Mouse (Mus musculus) MN1 (cell line): Measurements from ENCODE around the gene Tomm20l.
"Not testable (repeated sequence)": the region's sequence is repeated elsewhere in the genome, so short reads cannot be mapped to it uniquely, and the experiment has no call there.

Experiments used
- DNase-seq: peaks from one replicate; pipeline ENCODE4 v3.0.0-alpha.2; 2016; ENCODE audit warnings: low spot score

Gene Tomm20l

GRCm38 (mm10) chr12:71111331-71111730 is at the start of gene Tomm20l:
Tomm20l (plus strand) TSS chr12:71111428.
- DNase-seq: no peak

- no peak for DNase-seq
Observed at GRCm38 (mm10) chr12:71069846-71070245, 41.4 kb upstream of the Tomm20l start.

GRCm38 (mm10) chr12:71072048-71072447 is 39.2 kb upstream of the Tomm20l start:
- DNase-seq: no peak

GRCm38 (mm10) chr12:71073113-71073730 is 38.0 kb upstream of the Tomm20l start:
- DNase-seq: peak; percentile 21

- no peak for DNase-seq
Observed at GRCm38 (mm10) chr12:71086331-71086730, 24.9 kb upstream of the Tomm20l start.

GRCm38 (mm10) chr12:71104275-71104674 is 7.0 kb upstream of the Tomm20l start:
- not testable (repeated sequence) for DNase-seq

- no peak for DNase-seq
Observed at GRCm38 (mm10) chr12:71107216-71107771, 3.9 kb upstream of the Tomm20l start.

- no peak for DNase-seq
Observed at GRCm38 (mm10) chr12:71113074-71113473, 1.8 kb downstream of the Tomm20l start.

- DNase-seq: peak; percentile 88
Observed at GRCm38 (mm10) chr12:71113675-71114288, 2.6 kb downstream of the Tomm20l start.

- DNase-seq: peak; percentile 20
Observed at GRCm38 (mm10) chr12:71116411-71116810, 5.2 kb downstream of the Tomm20l start.

GRCm38 (mm10) chr12:71122731-71123130 is 11.5 kb downstream of the Tomm20l start:
- DNase-seq: no peak

GRCm38 (mm10) chr12:71123286-71123685 is 12.1 kb downstream of the Tomm20l start:
- no peak for DNase-seq

GRCm38 (mm10) chr12:71135581-71135980 is 24.4 kb downstream of the Tomm20l start:
- DNase-seq: peak; percentile 24

GRCm38 (mm10) chr12:71136130-71136973 is 25.1 kb downstream of the Tomm20l start, which contains the start of the genes Timm9 and 2700049A03Rik:
Timm9 (minus strand) TSS chr12:71136684.
2700049A03Rik (plus strand) TSS chr12:71136848.
- peak; percentile 90 for DNase-seq

GRCm38 (mm10) chr12:71136974-71137491 is 25.8 kb downstream of the Tomm20l start:
- DNase-seq: peak; percentile 96

- peak; percentile 29 for DNase-seq
Observed at GRCm38 (mm10) chr12:71137686-71138085, 26.5 kb downstream of the Tomm20l start.

GRCm38 (mm10) chr12:71139258-71139828 is 28.1 kb downstream of the Tomm20l start:
- DNase-seq: no peak

GRCm38 (mm10) chr12:71141189-71141588 is 30.0 kb downstream of the Tomm20l start:
- DNase-seq: no peak

- DNase-seq: peak; percentile 65
Observed at GRCm38 (mm10) chr12:71147641-71148040, 36.4 kb downstream of the Tomm20l start.

GRCm38 (mm10) chr12:71148801-71149200 is 37.6 kb downstream of the Tomm20l start:
- no peak for DNase-seq

GRCm38 (mm10) chr12:71149456-71149855 is 38.2 kb downstream of the Tomm20l start:
- no peak for DNase-seq

GRCm38 (mm10) chr12:71150167-71150566 is 38.9 kb downstream of the Tomm20l start:
- DNase-seq: no peak
